Mouse (Mus musculus): ENCODE results near the gene Cort. TPM values are rescaled to one million over a fixed set of nuclear protein-coding genes. Genes with fewer than 3 reads are reported as not detected.
A peak's percentile ranks its signal among the peaks of the same experiment; 100 is the strongest.
"Not testable (repeated sequence)": the region's sequence is repeated elsewhere in the genome, so short reads cannot be mapped to it uniquely, and the experiment has no call there.

Cort gene
- total RNA-seq (2014; fragmentation: Nextera tagmentation) (not detected in 2 replicates), total RNA-seq (2017) (not detected in 2 replicates)

- ATAC-seq (replicated peaks; ENCODE audit: low FRiP score, low TSS enrichment, poor library complexity, severe bottlenecking): no peak
These were observed at the start of gene Cort for GRCm38 (mm10) chr4:149126663-149127062. TSS of gene Cort (minus strand) at chr4:149126763.

- ATAC-seq (replicated peaks; ENCODE audit: low FRiP score, low TSS enrichment, poor library complexity, severe bottlenecking): no peak
These were observed 47.1 kb upstream of the Cort start for GRCm38 (mm10) chr4:149173661-149174060.

- ATAC-seq (replicated peaks; ENCODE audit: low FRiP score, low TSS enrichment, poor library complexity, severe bottlenecking): no peak
These were observed 46.1 kb upstream of the Cort start for GRCm38 (mm10) chr4:149172666-149173065.

- no peak for ATAC-seq (replicated peaks; ENCODE audit: low FRiP score, low TSS enrichment, poor library complexity, severe bottlenecking)
These were observed 45.5 kb upstream of the Cort start for GRCm38 (mm10) chr4:149172083-149172482.

- no peak for ATAC-seq (replicated peaks; ENCODE audit: low FRiP score, low TSS enrichment, poor library complexity, severe bottlenecking)
These were observed 45.0 kb upstream of the Cort start for GRCm38 (mm10) chr4:149171581-149171981.

- no peak for ATAC-seq (replicated peaks; ENCODE audit: low FRiP score, low TSS enrichment, poor library complexity, severe bottlenecking)
These were observed 43.9 kb upstream of the Cort start for GRCm38 (mm10) chr4:149170394-149170931.

GRCm38 (mm10) chr4:149169926-149170325 lies 43.4 kb upstream of the Cort start:
- not testable (repeated sequence) for ATAC-seq (replicated peaks; ENCODE audit: low FRiP score, low TSS enrichment, poor library complexity, severe bottlenecking)

- ATAC-seq (replicated peaks; ENCODE audit: low FRiP score, low TSS enrichment, poor library complexity, severe bottlenecking): no peak
These were observed 41.5 kb upstream of the Cort start for GRCm38 (mm10) chr4:149168016-149168415.

GRCm38 (mm10) chr4:149166957-149167611 lies 40.5 kb upstream of the Cort start:
- ATAC-seq (replicated peaks; ENCODE audit: low FRiP score, low TSS enrichment, poor library complexity, severe bottlenecking): 0 out of 2 replicates have a peak, but pooled peaks have one; percentile 13

- peak; percentile 97 for ATAC-seq (replicated peaks; ENCODE audit: low FRiP score, low TSS enrichment, poor library complexity, severe bottlenecking)
These were observed 39.8 kb upstream of the Cort start, which contains the start of gene Pgd for GRCm38 (mm10) chr4:149166215-149166946. TSS of gene Pgd (minus strand) at chr4:149166771.

GRCm38 (mm10) chr4:149164150-149164549 lies 37.6 kb upstream of the Cort start:
- no peak for ATAC-seq (replicated peaks; ENCODE audit: low FRiP score, low TSS enrichment, poor library complexity, severe bottlenecking)

- ATAC-seq (replicated peaks; ENCODE audit: low FRiP score, low TSS enrichment, poor library complexity, severe bottlenecking): no peak
These were observed 36.6 kb upstream of the Cort start for GRCm38 (mm10) chr4:149163196-149163595.

GRCm38 (mm10) chr4:149161166-149161565 lies 34.6 kb upstream of the Cort start:
- ATAC-seq (replicated peaks; ENCODE audit: low FRiP score, low TSS enrichment, poor library complexity, severe bottlenecking): no peak

- no peak for ATAC-seq (replicated peaks; ENCODE audit: low FRiP score, low TSS enrichment, poor library complexity, severe bottlenecking)
These were observed 33.3 kb upstream of the Cort start for GRCm38 (mm10) chr4:149159891-149160290.

GRCm38 (mm10) chr4:149159203-149159602 lies 32.6 kb upstream of the Cort start:
- no peak for ATAC-seq (replicated peaks; ENCODE audit: low FRiP score, low TSS enrichment, poor library complexity, severe bottlenecking)

- no peak for ATAC-seq (replicated peaks; ENCODE audit: low FRiP score, low TSS enrichment, poor library complexity, severe bottlenecking)
These were observed 30.9 kb upstream of the Cort start for GRCm38 (mm10) chr4:149157415-149157973.

- no peak for ATAC-seq (replicated peaks; ENCODE audit: low FRiP score, low TSS enrichment, poor library complexity, severe bottlenecking)
These were observed 29.1 kb upstream of the Cort start for GRCm38 (mm10) chr4:149155711-149156110.

GRCm38 (mm10) chr4:149154859-149155258 lies 28.3 kb upstream of the Cort start:
- no peak for ATAC-seq (replicated peaks; ENCODE audit: low FRiP score, low TSS enrichment, poor library complexity, severe bottlenecking)

GRCm38 (mm10) chr4:149150721-149151120 lies 24.2 kb upstream of the Cort start:
- no peak for ATAC-seq (replicated peaks; ENCODE audit: low FRiP score, low TSS enrichment, poor library complexity, severe bottlenecking)

- no peak for ATAC-seq (replicated peaks; ENCODE audit: low FRiP score, low TSS enrichment, poor library complexity, severe bottlenecking)
These were observed 23.7 kb upstream of the Cort start for GRCm38 (mm10) chr4:149150256-149150655.

Measured in megakaryocyte-erythroid progenitor cell, adult 5-6 weeks (primary cell).